Comparison of ENCODE assay signal across 21 mouse cellular contexts in the genomic region with DNA sequence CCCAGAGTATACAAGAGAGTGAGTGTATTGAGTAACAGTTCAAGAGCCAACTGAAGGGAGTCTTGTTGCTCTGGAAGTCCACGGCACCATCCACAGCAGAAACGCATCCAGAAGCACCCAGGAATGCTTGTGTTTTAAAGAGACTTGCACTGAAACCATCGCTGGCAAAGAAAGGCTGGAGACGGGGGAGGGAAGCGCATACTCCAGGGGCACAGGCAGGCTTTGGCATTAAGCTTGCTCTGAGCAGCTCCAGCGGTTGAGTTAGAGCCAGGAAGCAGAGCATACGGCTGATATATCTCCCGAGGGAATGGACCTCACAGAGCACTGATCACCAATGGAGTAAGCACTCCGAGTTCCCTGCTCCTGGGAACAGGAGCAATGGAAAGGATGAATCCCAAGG.
DNase-seq lines count a peak whose midpoint lies in the region; ATAC-seq and TF ChIP-seq lines count a peak whose summit lies in the region.
"Had no signal": no experiment of that assay in that cellular context is flagged by ENCODE, and none has a peak within 500 bp of the region (broad histone marks: within the 10 kb centered on the region; RNA-seq: fewer than 3 reads in every experiment).

No protein-coding gene starts in this region.

- ATAC-seq in hindbrain, embryonic 12.5 days (ENCODE audit: low FRiP score): no peak
- ATAC-seq: forebrain, postnatal 0 days; inflammation-experienced regulatory T-cells, adult 6 months had no signal

- no peak overlapping the region for H3K4me3 ChIP-seq in hindbrain, embryonic 10.5 days
- H3K4me3 ChIP-seq in hindbrain, embryonic 12.5 days: no peak overlapping the region
- no peak overlapping the region for H3K4me3 ChIP-seq in small intestine, adult 2 months (ENCODE audit: low read depth, low read length)
- H3K4me3 ChIP-seq: embryonic facial prominence, embryonic 12.5 days; forebrain, embryonic 12.5 days; heart, embryonic 10.5 days; hindbrain, embryonic 15.5 days had no signal

- peaks cover 7% of the 10 kb centered on the region for H3K4me1 ChIP-seq in hindbrain, embryonic 10.5 days (replicated peaks)
- H3K4me1 ChIP-seq in hindbrain, embryonic 12.5 days: peaks cover 14% of the 10 kb centered on the region
- peaks cover 42% of the 10 kb centered on the region for H3K4me1 ChIP-seq in small intestine, adult 2 months (ENCODE audit: control insufficient read depth, insufficient read depth, insufficient read length, low read length)
- H3K4me1 ChIP-seq: embryonic facial prominence, embryonic 12.5 days; forebrain, embryonic 12.5 days had no signal

- 79% methylated on average over 9 of the region's 9 CpGs for WGBS in hindbrain, embryonic 10.5 days
- 76% methylated on average over 9 of the region's 9 CpGs for WGBS in hindbrain, embryonic 12.5 days
- 68% methylated on average over 9 of the region's 9 CpGs for WGBS in small intestine, adult 2 months

- no peak for TF ChIP-seq POLR2A in small intestine, adult 2 months (IDR thresholded peaks at IDR 0.05; ENCODE audit: low read depth, low read length)

- intact Hi-C loops in left cerebral cortex, postnatal 4 days (cut with DNase I): no loop called here

- TF ChIP-seq CTCF in small intestine, adult 2 months (IDR thresholded peaks at IDR 0.05; ENCODE audit: extremely low read depth, insufficient read length, insufficient replicate concordance, low read depth, low read length): no peak

- H3K9me3 ChIP-seq in hindbrain, embryonic 10.5 days: no peaks in the 10 kb centered on the region
- H3K9me3 ChIP-seq in hindbrain, embryonic 12.5 days (replicated peaks): no peaks in the 10 kb centered on the region
- H3K9me3 ChIP-seq: embryonic facial prominence, embryonic 12.5 days; forebrain, embryonic 12.5 days; heart, embryonic 10.5 days; hindbrain, embryonic 15.5 days had no signal

- H3K4me2 ChIP-seq in hindbrain, embryonic 12.5 days (replicated peaks): no peak overlapping the region
- H3K4me2 ChIP-seq: embryonic facial prominence, embryonic 12.5 days; forebrain, embryonic 12.5 days; hindbrain, embryonic 15.5 days had no signal

- peak overlapping the region; percentile 30; the same call in 1 of the 2 replicates for H3K27ac ChIP-seq in hindbrain, embryonic 10.5 days
- no peak overlapping the region for H3K27ac ChIP-seq in hindbrain, embryonic 12.5 days
- H3K27ac ChIP-seq in small intestine, adult 2 months (ENCODE audit: insufficient read depth, low read depth, low read length): peak overlapping the region; percentile 59
- H3K27ac ChIP-seq: embryonic facial prominence, embryonic 12.5 days; forebrain, embryonic 12.5 days; heart, embryonic 10.5 days; hindbrain, embryonic 15.5 days had no signal

- no peak for DNase-seq in hindbrain, embryonic 10.5 days (ENCODE audit: low spot score)
- DNase-seq in left cerebral cortex, postnatal 4 days: peak; percentile 17
- DNase-seq in left cerebral cortex, adult 11 months (ENCODE audit: low spot score): no peak
- peak; percentile 33 for DNase-seq in NIH3T3 (ENCODE audit: low read depth)
- DNase-seq: adrenal gland, adult 8-10 months; adrenal gland, postnatal 36 days; cerebellum, adult 11 months; cerebellum, adult 8-10 months; cerebellum, postnatal 14 days; forebrain, postnatal 0 days; gastrocnemius, postnatal 36 days; heart, adult 18-20 months; heart, postnatal 10 days; heart, postnatal 4 days had no signal

- H3K9ac ChIP-seq in hindbrain, embryonic 12.5 days: no peak overlapping the region
- H3K9ac ChIP-seq: embryonic facial prominence, embryonic 12.5 days; forebrain, embryonic 12.5 days; forebrain, postnatal 0 days; hindbrain, embryonic 15.5 days had no signal

- H3K36me3 ChIP-seq in hindbrain, embryonic 10.5 days: no peaks in the 10 kb centered on the region
- H3K36me3 ChIP-seq in hindbrain, embryonic 12.5 days: no peaks in the 10 kb centered on the region
- H3K36me3 ChIP-seq in small intestine, adult 2 months (ENCODE audit: control insufficient read depth, insufficient read depth, low read length): no peaks in the 10 kb centered on the region
- H3K36me3 ChIP-seq: embryonic facial prominence, embryonic 12.5 days; forebrain, embryonic 12.5 days; heart, embryonic 10.5 days; hindbrain, embryonic 15.5 days had no signal

- H3K27me3 ChIP-seq in hindbrain, embryonic 10.5 days (ENCODE audit: insufficient read depth, poor library complexity, severe bottlenecking): no peaks in the 10 kb centered on the region
- H3K27me3 ChIP-seq in hindbrain, embryonic 12.5 days: no peaks in the 10 kb centered on the region
- no peaks in the 10 kb centered on the region for H3K27me3 ChIP-seq in small intestine, adult 2 months (ENCODE audit: control insufficient read depth, insufficient read depth, low read length)
- H3K27me3 ChIP-seq: embryonic facial prominence, embryonic 12.5 days; forebrain, embryonic 12.5 days; hindbrain, embryonic 15.5 days had no signal

Comparison
In these comparisons a context has a peak if more than half of its experiments do, and no peak if none do; other contexts are left out.
1. DNase-seq: peak in left cerebral cortex, postnatal 4 days (single experiment) and NIH3T3 (single experiment); none in hindbrain, embryonic 10.5 days (single experiment) and left cerebral cortex, adult 11 months (single experiment).